Mouse (Mus musculus) cortical plate, adult 2 months (tissue): ENCODE measurements around the gene Atp6v0a4. TPM values are rescaled to one million over a fixed set of nuclear protein-coding genes. Genes with fewer than 3 reads are reported as not detected.

ENCODE experiments used
- H3K27ac ChIP-seq: fragments of 200-500 bp; 2 replicates; pipeline ENCODE4 v1.5.1; 2012; ENCODE audit warnings: low read length, control low read depth, inconsistent platforms; ENCODE audit not compliant: insufficient read depth
- H3K4me1 ChIP-seq: fragments of 200-500 bp; 2 replicates; pipeline ENCODE4 v1.6.1; 2011; ENCODE audit warnings: low read length; ENCODE audit not compliant: control insufficient read depth, insufficient read depth
- H3K4me3 ChIP-seq: fragments of 200-500 bp; 2 replicates; pipeline ENCODE4 v1.5.1; 2011; ENCODE audit warnings: mild to moderate bottlenecking, low read length, control low read depth; ENCODE audit not compliant: insufficient read depth
- CTCF ChIP-seq: fragments of 200-500 bp; IDR thresholded peaks from 2 replicates; pipeline ENCODE4 v1.5.1; 2011; ENCODE audit warnings: mild to moderate bottlenecking, control low read depth, low read length; ENCODE audit not compliant: insufficient read depth; ENCODE audit errors: extremely low read depth
- POLR2A ChIP-seq: fragments of 200-500 bp; IDR thresholded peaks from 2 replicates; pipeline ENCODE4 v1.6.1; 2011; ENCODE audit warnings: mild to moderate bottlenecking, low read length, control low read depth; ENCODE audit not compliant: insufficient read depth; ENCODE audit errors: extremely low read depth
- polyA plus RNA-seq: library from polyadenylated mRNA; depleted of rRNA; stranded (reverse); fragments of >200 nt; gene quantifications from 2 replicates; pipeline ENCODE4 v1.2.3, GENCODE M21; 2012; rRNA removed

The Atp6v0a4 gene
- polyA plus RNA-seq: 0.15 and 0.30 TPM in 2 replicates

DNA sequence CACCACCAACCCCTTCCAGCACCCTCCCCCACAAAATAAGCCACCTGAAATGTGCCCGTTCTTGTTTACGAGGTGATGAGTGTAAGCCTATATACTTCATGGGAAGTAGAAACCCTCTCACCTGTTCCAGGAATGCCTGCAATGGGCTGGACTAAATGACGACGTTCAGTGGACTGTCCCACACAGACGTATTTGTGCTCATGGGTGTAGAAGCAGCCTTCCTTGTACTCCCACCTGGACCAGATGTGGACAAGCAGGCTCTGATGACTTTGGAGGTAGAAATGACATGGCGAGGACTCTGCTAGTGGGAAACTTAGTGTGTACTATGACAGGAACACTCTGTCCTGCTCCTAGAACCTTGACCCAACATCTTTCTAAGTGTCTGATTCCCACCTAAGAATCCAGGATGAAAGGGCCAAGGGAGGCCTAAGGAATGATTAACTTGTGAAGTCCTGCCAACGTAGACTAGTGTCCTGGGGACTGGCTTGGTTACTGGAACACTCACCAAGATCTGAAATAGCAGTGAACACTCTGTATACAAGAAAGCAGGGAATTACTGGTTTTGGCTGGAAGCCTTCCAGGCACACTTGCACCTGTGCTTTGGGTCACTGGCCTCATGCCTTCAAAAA, at the start of gene Atp6v0a4:
Gene Atp6v0a4, minus strand, starts transcription at position 380 of the 629 bp plus-strand sequence.
- Histone ChIP-seq H3K4me1 (no peaks in the 10 kb centered on the region), H3K4me3 (no peak within 1 kb of the TSS), H3K27ac (no peak within 1 kb of the TSS)
- no peak for TF ChIP-seq POLR2A
- no peak for TF ChIP-seq CTCF

GRCm38 (mm10) chr6:38165385-38165784, 41.0 kb upstream of the Atp6v0a4 start:
- no peak overlapping the region for H3K27ac ChIP-seq
- TF ChIP-seq POLR2A (no peak), CTCF (no peak)
- no peak overlapping the region for H3K4me3 ChIP-seq
- H3K4me1 ChIP-seq: 0 out of 2 replicates have a peak, but pooled peaks cover 2% of the 10 kb centered on the region

DNA sequence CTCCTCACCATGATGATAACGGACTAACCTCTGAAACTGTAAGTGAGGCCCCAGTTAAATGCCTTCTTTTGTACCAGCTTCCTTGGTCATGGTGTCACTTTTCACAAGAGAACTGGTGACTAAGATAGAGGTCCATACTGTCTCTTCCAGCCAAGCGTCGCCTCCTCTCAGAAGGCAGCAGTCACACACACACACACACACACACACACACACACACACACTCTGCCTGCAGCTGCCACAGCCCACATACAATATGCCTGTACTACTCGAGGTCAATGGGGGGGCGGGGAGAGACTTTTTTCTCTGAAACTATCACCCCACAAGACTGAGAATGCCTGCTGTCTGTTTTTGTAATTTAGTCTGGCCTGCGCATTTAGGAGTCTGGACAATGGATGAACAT, 40.3 kb upstream of the Atp6v0a4 start:
- Histone ChIP-seq H3K4me1 (0 out of 2 replicates have a peak, but pooled peaks cover 2% of the 10 kb centered on the region), H3K27ac (no peak overlapping the region), H3K4me3 (no peak overlapping the region)
- no peak for TF ChIP-seq CTCF
- no peak for TF ChIP-seq POLR2A

DNA sequence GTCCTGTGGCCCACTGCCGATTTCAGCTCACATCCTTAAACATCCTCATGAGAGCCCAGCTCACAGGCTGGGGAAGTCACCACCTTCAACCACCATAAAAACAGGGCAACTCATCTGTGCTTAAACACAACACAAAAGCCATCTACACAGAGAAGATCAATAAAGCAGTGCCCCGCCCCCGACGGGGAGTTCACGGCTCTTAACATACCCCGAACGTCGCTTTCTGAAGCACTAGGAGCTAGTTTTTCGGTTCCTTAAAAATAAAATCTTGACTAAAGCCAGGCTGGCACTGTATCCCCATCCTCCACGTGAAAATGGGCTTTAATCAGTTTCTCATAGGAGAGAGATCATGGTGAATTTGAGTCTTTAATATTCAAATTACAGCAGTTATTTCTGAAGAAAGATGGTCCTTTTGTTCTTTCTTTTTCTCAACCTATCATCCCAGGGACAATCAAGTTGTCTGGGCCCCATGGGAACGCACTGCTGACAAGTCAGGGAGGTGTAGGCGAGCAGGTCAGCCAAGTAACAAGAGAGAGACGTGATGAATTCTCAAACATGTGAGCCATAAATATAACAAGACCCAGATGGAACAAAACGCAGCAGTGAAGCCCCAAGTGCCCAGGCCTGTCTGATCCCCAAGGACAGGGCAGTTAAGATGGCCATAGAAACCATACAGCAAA, 38.6 kb upstream of the Atp6v0a4 start:
- TF ChIP-seq CTCF (no peak), POLR2A (no peak)
- Histone ChIP-seq H3K4me1 (0 out of 2 replicates have a peak, but pooled peaks cover 2% of the 10 kb centered on the region), H3K27ac (no peak overlapping the region), H3K4me3 (no peak overlapping the region)

DNA sequence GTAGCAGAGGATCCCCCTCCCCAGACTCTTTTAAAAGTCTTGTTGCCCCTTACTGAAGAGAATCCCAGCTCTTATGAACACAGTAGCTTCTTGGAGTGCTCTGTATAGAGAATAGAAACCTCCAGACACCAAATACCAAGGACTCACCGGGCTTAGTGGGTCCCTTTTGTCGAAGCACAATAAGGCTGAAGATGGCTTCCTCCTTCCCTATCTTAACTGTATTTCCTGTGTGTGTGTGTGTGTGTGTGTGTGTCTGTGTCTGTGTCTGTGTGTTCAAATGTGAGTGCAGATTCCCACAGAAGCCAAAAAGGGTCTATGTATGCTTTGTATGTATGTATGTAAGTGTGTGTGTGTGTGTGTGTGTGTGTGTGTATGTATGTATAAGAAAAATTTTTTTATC, 36.2 kb upstream of the Atp6v0a4 start:
- no peak overlapping the region for H3K27ac ChIP-seq
- no peak overlapping the region for H3K4me3 ChIP-seq
- H3K4me1 ChIP-seq: 0 out of 2 replicates have a peak, but pooled peaks cover 2% of the 10 kb centered on the region
- no peak for TF ChIP-seq POLR2A
- no peak for TF ChIP-seq CTCF

GRCm38 (mm10) chr6:38160102-38160501, 35.7 kb upstream of the Atp6v0a4 start:
- no peak overlapping the region for H3K27ac ChIP-seq
- H3K4me3 ChIP-seq: no peak overlapping the region
- peak; percentile 77 for TF ChIP-seq CTCF
- no peak for TF ChIP-seq POLR2A
- H3K4me1 ChIP-seq: 0 out of 2 replicates have a peak, but pooled peaks cover 2% of the 10 kb centered on the region

DNA sequence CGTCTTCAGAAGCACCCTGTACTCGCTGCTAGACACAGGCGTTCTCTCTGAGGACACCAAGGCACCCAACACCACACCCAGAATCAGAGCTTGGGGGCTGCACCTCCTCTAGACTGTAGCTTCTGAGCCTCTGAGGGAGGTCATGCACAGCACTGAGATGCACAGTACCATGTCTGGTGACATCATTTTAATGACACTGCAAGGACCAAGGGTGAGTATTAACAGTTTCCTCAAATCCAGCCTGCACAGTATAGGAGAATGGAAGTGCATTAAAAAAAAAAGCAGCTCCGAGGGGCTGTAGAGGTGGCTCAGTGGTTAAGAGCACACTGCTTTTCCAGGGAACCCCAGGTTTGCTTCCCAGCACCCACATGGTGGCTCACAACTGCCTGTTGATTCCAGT, 35.2 kb upstream of the Atp6v0a4 start:
- TF ChIP-seq CTCF: no peak
- no peak for TF ChIP-seq POLR2A
- H3K4me1 ChIP-seq: 0 out of 2 replicates have a peak, but pooled peaks cover 2% of the 10 kb centered on the region
- no peak overlapping the region for H3K27ac ChIP-seq
- H3K4me3 ChIP-seq: no peak overlapping the region

- Histone ChIP-seq H3K4me3 (no peak overlapping the region), H3K4me1 (no peaks in the 10 kb centered on the region), H3K27ac (no peak overlapping the region)
- TF ChIP-seq POLR2A (no peak), CTCF (no peak)
Measured at GRCm38 (mm10) chr6:38157925-38158324, 33.5 kb upstream of the Atp6v0a4 start.

- TF ChIP-seq CTCF: no peak
- no peak for TF ChIP-seq POLR2A
- no peak overlapping the region for H3K4me3 ChIP-seq
- H3K27ac ChIP-seq: no peak overlapping the region
- H3K4me1 ChIP-seq: no peaks in the 10 kb centered on the region
Measured at GRCm38 (mm10) chr6:38156204-38156603, 31.8 kb upstream of the Atp6v0a4 start.

DNA sequence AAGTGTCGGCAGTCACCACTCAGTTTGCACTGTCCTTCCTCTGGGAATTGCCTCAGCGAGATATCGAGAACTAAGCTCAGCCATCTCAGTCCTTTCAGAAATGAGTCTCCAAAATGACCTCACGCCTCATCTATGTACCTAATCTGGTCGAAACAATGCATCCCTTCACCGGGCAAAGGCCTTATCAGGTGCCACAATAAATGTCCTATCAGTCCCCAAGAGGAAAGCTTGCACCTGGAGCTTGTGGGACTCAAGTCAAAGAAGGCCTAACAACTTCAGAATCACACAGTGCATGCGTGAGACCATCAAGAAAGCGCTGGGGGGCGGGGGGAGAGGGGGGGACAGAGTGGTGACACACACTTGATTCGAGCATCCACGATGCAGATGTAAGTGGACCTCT, 27.9 kb upstream of the Atp6v0a4 start:
- Histone ChIP-seq H3K4me1 (no peaks in the 10 kb centered on the region), H3K4me3 (no peak overlapping the region), H3K27ac (no peak overlapping the region)
- TF ChIP-seq CTCF (no peak), POLR2A (no peak)
